Mouse (Mus musculus): ENCODE measurements around the gene Mtg2. TPM values are rescaled to one million over a fixed set of nuclear protein-coding genes. Genes with fewer than 3 reads are reported as not detected.
A peak's percentile ranks its signal among the peaks of the same experiment; 100 is the strongest.

Gene Mtg2
- total and polyA plus RNA-seq, 3 experiments: 13.1 to 22.2 (median 13.5) TPM

DNA sequence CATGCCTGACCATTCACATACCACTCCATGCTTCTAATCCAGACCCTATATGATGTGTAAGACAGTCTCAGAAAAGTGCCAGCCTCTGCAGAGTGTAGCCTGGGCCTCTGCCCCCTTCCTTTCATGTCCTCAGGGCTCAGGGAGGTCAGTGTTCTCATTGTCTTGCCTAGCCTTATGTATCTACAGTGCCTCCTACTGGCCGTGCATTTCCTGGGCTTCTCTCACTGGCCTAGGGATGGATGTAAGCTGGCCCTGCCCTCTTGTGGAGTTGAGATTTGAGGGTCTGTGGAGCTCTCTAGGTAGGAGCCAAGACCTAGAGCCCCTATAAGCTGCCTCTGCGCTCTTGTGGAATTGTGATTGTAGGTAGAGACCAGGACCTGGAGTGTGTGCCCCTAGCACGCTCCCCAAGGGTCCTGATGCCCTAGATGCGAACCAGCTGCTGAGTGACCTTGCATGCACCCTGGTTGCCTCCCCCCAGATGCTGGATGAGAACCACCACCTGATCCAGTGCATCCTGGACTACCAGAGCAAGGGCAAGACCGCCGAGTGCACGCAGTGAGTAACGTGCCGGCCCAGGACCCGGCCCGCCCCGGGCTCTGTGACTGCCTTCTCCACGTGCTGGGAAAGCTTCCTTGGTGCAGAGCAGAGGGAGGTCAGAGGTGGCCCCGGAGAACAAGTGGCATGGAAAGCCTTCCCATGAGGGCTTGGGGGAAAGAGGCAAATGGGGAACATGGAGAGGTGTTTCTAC, 18.2 kb upstream of the Mtg2 start:
- DNase-seq: no peak

DNA sequence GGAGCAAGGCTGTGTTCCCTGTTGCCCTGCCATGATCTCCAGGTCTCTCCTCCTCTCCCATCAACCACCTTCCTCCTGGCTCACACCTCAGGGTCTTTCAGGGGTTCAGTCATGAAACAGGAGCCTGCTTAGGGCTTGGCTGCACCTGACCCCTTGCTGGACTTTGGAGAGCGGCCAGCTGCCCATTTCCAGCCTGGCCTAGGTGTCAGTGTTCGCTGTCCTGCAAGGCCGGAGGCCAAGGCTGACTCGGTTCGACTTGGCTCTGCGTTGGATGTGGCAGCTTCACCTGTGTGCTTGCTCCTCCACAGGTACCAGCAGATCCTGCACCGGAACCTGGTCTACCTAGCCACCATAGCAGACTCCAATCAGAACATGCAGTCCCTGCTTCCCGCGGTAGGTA, 17.4 kb upstream of the Mtg2 start:
- no peak for DNase-seq

DNA sequence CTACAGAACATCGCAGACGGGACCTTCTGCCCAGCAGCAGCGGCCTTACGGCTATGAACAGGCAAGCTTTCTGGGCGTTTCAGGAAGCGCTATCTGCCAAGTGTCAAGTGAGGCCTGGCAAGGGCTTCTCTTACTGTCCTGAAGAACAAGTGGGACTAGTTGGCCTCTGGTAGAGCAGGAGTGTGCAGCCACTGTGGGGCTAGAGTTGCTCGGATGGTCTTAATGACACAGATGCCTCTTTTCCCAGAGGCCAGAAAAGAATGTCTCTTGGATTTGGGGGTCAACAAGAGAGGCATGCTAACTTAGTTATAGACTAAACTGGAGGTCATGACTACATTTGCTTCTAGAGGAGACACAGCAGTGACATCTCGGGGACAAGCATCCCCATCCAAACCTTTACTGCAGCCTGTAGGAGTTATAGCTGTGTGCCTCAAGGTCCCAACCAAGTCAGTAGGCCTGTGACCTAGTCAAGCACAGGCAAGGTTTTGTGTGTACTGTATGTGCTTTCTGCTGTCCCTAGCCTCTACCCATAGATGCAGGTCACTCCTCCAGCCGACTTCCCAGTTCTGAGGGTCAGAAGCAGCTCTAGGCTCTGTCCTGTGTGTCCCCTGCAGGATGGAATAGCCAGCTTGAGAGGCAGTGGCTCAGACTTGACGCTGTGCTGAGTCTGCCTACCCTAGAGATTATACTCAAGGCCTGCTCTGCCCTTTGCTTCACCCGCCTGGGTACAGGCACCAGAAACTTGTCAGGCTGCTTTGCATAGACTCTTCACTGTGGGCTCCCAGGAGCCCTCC, 6.9 kb upstream of the Mtg2 start:
- DNase-seq: no peak

DNA sequence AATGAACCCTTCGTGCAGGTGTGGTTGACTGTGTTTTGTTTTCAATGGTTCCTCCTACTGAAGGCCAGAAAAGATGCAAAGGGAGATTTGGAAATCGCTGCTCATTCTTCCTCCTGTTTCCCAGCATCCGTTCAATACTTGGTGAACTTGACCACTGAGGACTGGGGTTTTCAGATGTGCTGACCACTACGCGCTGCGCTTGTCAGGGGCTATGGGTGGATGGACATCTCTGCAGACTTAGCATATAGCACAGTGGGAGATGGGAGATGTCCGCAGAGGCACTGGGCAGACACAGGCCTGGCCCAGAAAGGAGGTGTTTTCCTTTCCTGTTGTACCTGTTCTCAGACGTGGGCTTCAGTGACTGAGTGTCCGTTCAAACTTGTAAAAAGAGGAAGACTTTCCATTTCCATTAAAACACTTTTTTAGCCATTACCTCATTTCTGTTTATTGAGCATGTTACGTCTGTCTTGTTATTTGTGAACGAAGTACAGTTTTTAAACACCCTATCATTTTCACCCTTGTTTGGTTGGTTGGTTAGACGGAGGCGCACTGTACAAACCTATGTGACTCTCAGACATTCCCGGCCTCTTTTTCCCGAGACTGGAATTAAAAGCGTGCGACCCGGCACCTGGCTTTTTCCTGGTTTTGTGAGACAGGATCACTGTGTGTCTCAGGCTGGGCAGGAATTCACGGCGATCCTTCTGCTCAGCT, 463 bp upstream of the Mtg2 start:
- no peak for DNase-seq

DNA sequence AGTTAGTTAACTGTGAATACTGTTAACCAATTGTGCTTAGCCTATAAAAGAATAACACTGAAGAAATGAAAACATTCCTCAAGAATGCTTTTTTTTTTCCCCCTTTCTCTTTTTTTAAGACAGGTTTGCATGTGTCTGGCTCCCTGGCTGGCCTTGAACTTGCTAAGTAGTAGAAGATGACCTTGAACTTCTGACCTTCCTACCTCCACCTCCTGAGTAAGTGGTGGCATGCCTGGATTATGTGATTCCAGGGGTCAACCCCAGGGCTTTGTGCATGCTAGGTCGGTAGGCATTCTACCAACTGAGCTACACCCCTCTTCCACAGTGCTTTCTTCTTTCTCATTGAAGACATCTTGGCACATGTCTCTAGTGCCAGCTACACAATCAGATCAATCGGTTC, 1.3 kb downstream of the Mtg2 start:
- no peak for DNase-seq

DNA sequence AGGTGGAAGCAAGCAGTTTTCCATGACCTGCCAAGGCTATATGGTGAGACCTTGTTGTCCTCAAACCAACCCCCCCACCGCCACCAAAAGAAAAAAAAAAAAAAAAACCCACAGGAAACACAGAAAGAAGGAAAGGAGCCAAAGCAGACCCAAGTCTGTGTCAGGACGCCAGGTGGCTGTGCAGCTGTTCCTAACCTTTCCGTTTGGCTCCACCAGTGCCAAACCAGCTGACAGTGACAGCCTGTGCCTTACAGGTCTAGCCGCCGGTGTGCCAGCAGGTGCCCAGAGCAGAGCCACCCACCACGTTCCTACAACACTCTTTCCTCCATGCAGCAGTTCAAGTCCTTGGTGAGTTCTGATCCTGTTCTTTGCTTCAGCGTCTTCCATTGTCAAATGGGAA, 2.5 kb downstream of the Mtg2 start:
- DNase-seq: no peak

DNA sequence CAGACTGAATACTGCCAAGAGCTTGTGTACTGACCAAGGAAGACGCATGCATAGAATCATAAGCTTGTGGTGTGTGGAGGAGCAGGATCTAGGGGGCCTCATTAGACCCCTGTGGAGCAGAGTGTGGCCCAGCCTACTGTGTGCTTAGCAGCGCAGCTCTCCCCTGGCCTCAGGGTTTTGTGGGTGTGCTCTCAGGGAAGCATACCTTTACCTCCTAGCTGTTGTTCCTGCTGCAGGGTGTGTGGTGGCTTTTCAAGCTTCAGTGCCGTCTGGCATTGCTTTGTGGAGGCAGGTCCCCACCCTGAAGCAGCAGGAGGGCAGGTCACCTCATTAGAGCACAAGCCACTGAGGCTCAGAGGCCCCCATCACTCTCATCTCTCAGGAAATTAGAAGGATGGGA, 7.2 kb downstream of the Mtg2 start:
- DNase-seq: no peak

DNA sequence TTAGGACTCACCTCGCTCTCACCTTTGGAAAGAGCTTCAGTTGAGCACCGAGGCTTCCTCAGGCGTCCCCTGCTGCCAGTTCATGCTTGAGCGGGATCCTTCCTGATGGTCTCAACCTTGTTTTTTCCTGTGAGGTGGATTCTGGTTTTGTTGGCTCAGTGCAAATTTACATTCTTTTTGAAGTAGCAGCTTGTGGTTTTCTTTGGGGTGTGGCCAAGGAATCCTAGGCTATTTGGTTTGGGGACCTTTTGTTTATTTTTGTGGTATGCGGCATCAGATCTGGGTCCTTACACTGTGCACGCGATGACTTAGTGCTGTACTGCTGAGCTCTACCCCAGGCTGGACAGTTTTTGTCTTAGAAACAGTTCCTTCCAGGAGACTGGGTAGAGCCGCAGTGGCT, 10.3 kb downstream of the Mtg2 start:
- DNase-seq: no peak

DNA sequence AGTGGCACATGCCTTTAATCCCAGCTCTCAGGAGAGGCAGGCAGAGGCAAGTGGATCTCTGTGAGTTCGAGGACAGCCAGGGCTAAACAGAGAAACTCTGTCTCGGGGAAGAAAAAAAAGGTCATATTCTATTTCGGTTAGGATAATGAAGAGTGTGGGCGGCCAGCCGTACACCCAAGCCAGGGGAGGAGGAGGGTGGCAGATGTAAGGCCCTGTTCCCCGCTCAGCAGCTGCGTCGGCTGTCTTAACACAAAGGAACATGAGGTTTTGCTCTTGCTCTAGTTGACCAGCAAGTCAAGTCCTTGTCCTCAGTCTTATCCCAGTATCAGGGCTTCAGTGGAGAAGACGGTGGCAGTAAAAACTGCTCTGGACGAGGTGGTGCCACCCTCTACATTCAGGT, 12.7 kb downstream of the Mtg2 start:
- DNase-seq: no peak

DNA sequence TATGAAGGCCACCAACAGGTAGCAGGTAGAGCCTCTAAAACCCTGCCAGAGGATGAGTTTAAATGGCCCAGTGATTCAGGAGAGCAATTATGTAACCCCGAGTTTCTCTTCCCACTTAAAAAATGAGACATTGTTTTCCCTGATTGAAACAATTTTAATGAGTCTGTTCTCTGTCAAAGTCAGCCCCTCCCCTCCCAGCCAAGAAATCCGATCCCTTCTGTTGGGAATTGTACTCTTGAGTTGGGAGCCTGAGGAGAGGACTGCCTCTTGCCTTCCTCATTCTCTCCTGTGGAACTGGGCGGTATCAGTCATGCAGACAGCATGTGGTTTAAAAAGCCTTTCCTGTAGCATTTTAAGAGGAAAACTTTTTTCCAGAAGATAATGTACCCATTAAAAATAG, 14.2 kb downstream of the Mtg2 start:
- no peak for DNase-seq

DNA sequence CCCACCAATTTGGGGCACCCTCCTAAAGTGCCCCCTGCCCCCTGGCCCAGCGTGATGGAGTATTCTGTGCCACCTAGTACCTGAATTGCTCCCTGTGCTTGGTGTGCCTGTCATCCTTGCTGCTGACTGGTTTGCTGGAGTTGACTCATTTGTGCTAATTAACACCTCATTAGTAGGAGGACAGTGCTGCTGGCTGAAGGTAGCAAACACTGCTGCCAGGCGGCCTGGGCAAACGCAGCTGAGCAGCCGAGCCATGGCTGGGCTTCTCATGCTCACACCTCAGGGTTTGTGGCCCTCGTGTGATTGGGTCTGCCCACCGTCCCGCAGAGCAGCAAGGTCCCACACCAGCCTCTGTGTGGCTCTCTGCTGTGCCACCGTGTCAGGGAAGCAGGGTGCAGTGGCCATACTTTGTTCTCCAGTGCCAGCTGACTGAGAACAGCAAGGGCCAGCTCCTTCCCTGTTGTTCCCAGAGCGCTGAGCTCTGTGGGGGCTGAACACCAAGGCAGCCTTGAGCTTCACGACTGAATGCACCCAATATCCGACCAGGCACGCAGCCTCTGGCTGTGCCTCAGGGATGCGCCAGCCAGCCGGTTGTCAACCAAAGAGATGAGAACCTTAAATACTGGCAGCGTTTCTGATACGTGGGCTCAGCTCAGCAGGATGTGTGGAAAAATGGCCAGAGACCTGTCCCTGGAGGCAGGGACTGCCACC, 15.7 kb downstream of the Mtg2 start:
- no peak for DNase-seq

DNA sequence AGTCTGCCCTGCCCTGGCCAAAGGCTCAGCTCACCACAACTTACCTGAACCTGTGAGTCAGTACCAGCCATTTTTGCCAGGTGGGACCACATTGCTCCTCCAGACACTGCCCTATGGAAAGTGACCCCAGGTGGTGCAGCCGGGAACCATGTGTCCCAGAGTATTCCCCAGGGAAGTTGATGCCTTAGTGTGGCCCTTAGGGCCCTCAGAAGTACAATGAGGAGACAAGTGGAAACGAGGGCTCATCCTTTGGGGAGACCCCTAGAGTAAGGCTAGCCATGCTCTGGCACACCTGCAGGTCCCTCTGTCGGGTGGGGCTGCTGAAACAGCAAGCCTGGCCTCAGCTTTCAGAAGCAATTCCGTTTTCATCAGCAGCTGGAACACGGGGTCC, 16.2 kb downstream of the Mtg2 start:
- DNase-seq: no peak

DNA sequence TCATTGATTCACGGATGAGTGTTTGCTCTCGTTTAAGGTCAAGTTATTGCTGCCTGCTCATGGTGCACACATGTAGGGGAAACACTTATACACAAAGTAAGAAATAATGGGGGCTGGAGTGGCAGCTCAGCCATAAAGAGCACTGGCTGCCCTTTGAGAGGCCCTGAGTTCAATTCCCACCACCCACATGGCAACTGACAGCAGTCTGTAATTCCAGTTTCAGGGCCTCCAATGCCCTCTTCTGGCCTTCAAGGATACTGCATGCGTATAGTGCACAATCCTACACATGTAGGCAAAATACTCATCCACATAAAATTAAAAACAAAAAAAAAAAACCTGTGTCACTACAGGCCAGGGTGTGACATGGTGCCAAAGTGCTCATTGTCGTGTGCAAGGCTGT, 17.1 kb downstream of the Mtg2 start:
- no peak for DNase-seq

DNA sequence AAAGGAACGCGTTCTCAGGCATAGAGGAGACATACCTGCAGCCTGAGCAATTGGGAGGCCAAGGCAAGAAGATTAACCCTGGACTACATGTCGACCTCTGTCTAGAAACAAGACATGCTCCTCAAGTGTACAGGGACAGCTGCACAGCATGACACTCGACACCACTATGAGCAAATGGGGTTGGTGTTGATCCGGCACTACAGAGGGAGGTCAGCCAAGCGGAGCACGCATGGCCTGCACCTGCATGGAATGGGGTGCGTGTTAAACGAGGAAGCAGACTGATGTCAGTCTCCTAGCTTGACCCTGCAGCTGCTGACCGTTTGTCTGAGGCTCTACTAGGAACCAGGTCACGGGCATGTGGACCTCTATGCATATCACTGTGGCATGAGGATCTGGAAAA, 19.9 kb downstream of the Mtg2 start:
- no peak for DNase-seq

DNA sequence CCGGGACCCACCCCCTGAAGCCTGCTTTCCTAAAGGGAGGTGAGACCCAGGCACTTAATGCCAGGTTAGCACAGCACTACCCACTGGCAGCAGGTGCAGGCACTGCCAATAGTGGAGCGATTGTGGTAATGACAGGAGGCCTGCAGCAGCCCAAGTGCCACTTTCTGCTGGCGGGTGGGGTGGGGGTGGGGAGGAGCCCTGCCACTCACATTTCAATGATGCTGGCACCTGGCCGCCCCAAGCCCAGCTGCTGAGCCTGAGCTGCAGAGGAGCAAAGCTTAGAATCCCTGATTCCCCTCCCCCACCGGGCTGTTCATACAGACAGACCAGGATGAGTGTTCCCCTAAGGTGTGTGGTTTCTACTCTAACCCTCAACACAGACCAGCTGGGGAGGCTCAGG, 25.3 kb downstream of the Mtg2 start:
- no peak for DNase-seq

DNA sequence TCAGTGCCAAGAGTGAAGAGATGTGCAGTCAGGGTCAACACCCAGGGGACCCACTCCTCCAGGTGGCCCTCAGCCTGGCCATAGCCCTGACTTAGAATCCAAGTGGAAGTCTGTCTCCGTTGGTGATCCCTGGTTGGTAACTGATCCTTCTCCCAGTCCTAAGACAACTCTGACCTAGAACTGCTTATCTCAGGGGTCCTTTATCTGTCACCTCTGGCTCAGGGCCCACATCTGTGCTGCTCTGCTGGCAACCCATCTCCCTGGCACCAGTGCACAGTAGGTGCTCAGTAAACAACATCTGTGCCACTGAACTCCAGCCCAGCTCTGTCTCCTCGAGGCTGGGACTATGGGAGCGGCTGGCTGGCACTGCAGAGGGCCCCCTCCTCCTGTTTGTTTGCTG, 27.2 kb downstream of the Mtg2 start:
- no peak for DNase-seq

DNA sequence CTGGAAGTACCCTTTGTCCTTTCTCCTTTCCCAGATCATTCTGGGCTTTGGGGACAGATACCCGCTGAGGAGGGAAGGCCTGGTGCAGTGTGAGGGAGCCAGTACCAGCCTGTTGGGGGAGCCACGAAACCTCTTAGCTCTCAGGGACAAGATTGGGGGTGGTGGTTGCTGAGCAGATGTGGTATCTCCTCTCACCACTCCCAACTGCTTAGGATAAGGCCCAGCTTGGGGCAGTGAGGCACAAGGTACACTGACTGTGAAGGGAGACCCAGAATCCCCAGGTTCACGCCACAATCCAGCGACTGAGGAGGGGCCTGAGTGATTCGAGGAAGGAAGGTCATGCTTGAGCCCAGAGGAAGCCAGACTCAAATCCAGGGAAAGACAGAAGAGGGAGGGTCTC, 27.8 kb downstream of the Mtg2 start:
- no peak for DNase-seq

DNA sequence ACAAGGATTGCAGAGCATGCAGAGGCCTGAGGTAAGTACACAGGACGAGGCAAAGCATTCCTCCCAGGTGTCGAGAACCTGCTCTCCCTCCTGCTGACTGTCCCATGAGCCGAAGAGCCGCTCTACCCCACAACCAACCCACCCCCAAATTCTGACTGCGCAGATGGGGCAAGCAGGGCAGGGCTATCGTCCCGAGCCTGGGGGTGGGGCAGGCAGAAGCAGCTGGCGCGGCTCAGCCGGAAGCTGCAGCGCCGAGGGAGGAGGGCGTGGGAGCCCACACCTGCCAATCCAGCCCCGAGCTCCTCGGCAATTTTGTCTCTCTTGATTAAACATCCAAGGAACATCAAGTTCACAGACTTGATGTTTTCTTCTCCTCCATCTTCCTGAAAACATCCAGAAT, 29.1 kb downstream of the Mtg2 start:
- DNase-seq: no peak

DNA sequence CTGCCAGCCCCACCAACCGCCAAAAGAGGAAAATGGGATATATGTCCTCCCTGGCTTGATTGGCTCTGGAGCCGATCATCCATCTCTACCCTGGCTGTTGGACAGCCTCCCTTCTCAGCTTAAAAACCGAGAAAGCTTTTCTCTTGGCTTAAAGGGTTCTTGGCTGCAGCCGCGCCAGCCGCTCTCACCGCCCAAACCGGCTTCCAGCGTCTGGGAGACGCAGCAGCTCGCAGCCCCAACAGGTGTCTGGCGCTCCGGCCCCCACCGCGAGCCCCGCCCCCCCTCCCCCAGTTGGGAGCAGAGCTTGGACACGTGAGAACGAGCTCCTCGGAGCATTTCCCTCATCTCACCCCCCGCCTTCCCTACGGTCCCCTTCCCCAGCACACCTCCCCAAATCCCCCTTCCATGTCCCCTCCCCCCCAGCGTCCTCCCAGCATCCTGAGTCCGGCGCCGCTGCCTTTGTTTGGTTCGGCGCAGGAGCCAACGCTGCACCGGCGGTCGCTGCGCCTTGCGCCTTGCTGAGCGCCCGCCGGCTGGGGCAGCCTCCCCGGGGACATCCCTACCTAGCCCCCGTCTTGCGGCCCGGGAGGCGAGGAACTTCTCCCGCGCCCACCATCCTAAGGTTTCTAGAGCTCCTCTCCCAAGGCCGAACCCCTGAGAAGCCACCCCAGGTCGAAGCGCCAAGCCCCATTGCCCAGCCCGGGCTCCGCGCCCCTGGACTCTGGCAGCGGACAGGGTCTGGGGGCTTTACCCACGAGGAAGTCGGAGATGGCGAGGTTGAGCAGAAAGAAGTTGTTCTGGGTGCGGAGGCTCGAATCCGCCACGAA, 33.0 kb downstream of the Mtg2 start:
- DNase-seq: no peak

DNA sequence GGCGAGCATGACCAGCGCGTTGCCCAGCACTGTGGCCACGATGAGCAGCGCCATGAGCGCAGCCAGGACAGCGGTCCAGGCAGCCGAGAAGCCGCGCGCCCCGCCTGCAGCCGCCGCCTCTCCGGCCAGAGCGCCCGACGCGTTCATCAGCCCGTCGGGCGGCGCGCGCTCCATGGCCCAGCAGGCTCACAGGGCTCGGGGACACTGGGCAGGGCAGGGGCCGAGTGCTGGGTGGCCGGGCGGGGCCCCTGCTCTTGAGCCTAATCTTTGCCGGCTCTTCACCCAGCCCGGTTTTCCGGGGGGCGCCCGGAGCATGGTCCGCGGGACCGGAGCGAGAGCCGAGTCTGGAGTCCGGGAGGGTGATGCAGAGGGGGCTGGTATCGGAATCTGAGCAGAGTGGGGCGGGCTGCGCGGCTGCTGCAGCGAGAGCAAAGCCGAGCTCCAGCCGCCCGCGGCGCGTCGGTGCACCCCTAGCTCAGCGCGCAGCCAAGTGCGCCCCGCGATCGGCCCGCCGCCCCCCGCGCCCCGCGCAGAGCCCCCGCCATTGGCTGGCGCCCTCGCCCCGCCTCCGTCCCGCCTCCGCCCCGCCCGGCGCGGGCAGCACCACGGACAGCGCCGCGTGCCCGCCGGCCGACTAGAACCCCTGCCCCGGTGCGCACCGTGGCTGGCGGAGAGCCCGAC, 33.7 kb downstream of the Mtg2 start, which contains the start of gene Hrh3:
TSS of gene Hrh3 (minus strand) at position 511 of the 681 bp plus-strand sequence.
- DNase-seq: peak; percentile 95
